Mouse (Mus musculus) lung, embryonic 14.5 days (tissue): Measurements from ENCODE around the gene Timm13. TPM values are rescaled to one million over a fixed set of nuclear protein-coding genes. Genes with fewer than 3 reads are reported as not detected.

Experiments used
- ATAC-seq: fragments of 200-750 bp; cut with Nextera tagmentation; 2 replicates; pipeline ENCODE4 v1.8.0; 2017; ENCODE audit warnings: mild to moderate bottlenecking, moderate TSS enrichment, moderate library complexity; ENCODE audit not compliant: insufficient read depth
- DNase-seq: peaks from one replicate; pipeline ENCODE4 v3.0.0-alpha.2; 2015
- H3K27ac ChIP-seq: fragments of 300-500 bp; sonication (generic); 2 replicates; pipeline ENCODE4 v1.5.1; 2014; ENCODE audit warnings: low read depth, mild to moderate bottlenecking, moderate library complexity
- H3K27me3 ChIP-seq: fragments of 300-500 bp; sonication (generic); 2 replicates; pipeline ENCODE4 v1.6.1; 2014; ENCODE audit warnings: low read length, control low read depth; ENCODE audit not compliant: insufficient read depth
- H3K36me3 ChIP-seq: fragments of 300-500 bp; sonication (generic); 2 replicates; pipeline ENCODE4 v1.6.1; 2014; ENCODE audit warnings: control low read depth; ENCODE audit not compliant: insufficient read depth
- H3K4me1 ChIP-seq: fragments of 300-500 bp; sonication (generic); 2 replicates; pipeline ENCODE4 v1.6.1; 2014; ENCODE audit warnings: antibody characterized with exemption, control low read depth; ENCODE audit not compliant: insufficient read depth
- H3K4me2 ChIP-seq: fragments of 300-500 bp; sonication (generic); 2 replicates; pipeline ENCODE4 v1.6.1; 2014; ENCODE audit warnings: mild to moderate bottlenecking
- H3K4me3 ChIP-seq: fragments of 300-500 bp; sonication (generic); 2 replicates; pipeline ENCODE4 v1.5.1; 2014; ENCODE audit warnings: low read depth, low read length
- H3K9ac ChIP-seq: fragments of 300-500 bp; sonication (generic); 2 replicates; pipeline ENCODE4 v1.6.1; 2014
- H3K9me3 ChIP-seq: fragments of 300-500 bp; sonication (generic); 2 replicates; pipeline ENCODE4 v1.6.1; 2016; ENCODE audit warnings: low read depth, low read length, control low read depth
- CTCF ChIP-seq: IDR thresholded peaks from 2 replicates; pipeline ENCODE4 v1.5.1; 2016; ENCODE audit warnings: antibody characterized with exemption, low read depth
- whole genome bisulfite sequencing: fragments of 180-500 bp; shearing (Covaris S2); extraction: QIAGEN DNeasy Blood & Tissue Kit; methylation state at CpG from one replicate; pipeline ENCODE4 v1.1.7; 2014; 5-methylcytosine and 5-hydroxymethylcytosine counted together
- polyA plus RNA-seq: library from polyadenylated mRNA; unstranded; fragments of >200 nt; fragmentation: Nextera tagmentation; extraction: Ambion mirVana; gene quantifications from 2 replicates; pipeline ENCODE4 v1.2.1, GENCODE M21; 2014

Timm13 gene
- polyA plus RNA-seq, 1 experiment from 2014 or later: 321 TPM

DNA sequence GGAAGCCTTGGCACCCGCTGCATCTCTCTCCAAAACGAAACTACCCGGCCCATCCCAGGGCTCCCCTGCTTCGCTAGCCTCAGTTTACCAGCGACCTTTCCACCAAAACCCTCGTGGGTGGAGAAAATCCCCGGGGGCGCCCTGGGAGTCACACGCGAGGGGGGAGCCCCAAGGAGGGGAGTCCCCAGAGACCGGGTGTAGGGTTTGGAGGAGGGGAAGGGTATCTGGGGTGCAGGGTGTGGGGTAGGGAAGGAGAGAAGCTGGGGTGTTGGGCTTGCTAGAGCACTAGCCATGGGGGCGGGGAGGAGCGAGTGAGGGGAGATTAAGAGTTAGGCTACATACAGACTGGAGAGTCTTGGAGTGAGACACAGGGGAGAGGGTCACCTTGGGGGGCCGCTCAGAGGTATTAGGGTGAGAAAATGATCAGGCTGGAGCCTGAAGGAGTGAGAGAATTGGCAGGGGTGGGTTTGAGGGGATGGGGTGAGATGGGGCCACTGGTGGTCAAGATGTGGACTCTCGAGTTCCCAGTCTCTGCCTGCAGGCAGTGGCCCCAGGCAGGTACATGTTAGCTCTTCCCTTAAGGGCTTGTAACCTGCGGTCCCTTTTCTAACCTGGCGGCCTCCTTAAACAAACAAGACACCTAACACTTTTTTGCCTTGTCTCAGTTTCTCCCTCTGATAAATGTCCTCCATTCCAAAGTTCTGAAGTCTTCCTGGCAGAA, 32.1 kb upstream of the Timm13 start:
- 2% methylated on average over 17 of the region's 17 CpGs for WGBS
- H3K36me3 ChIP-seq: no peaks in the 10 kb centered on the region
- peak overlapping the region; percentile 63 for H3K4me3 ChIP-seq
- ATAC-seq (no peak), DNase-seq (peak; percentile 20)
- H3K9me3 ChIP-seq: no peaks in the 10 kb centered on the region
- TF ChIP-seq CTCF: no peak
- peaks cover 51% of the 10 kb centered on the region for H3K4me1 ChIP-seq
- peaks cover 51% of the 10 kb centered on the region for H3K27me3 ChIP-seq
- no peak overlapping the region for H3K27ac ChIP-seq
- peak overlapping the region; percentile 42 for H3K9ac ChIP-seq
- peak overlapping the region; percentile 96 for H3K4me2 ChIP-seq

DNA sequence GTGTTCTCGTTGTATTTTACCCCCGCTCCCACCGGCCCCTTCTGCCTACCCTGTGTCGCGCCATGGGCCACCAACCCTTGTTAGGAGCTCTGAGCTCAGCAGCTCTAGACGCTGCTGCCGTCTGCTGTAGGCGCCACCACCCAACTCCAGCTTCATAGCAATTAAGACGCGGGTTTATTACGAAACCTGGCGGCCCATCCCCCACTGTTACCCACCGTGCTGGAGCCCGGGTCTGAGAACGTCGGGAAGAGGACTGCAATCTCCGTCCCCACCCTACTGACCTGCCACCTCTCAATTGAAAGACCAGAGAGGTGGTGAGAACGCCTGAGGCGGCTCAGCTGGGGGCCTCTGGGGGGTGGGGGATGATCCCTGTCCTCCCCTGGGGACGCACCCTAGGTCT, 31.4 kb upstream of the Timm13 start:
- peak overlapping the region; percentile 96 for H3K4me2 ChIP-seq
- under 1% methylated on average over 20 of the region's 20 CpGs for WGBS
- DNase-seq (peak; percentile 67), ATAC-seq (no peak)
- H3K27me3 ChIP-seq: peaks cover 51% of the 10 kb centered on the region
- H3K27ac ChIP-seq: no peak overlapping the region
- H3K36me3 ChIP-seq: no peaks in the 10 kb centered on the region
- H3K4me1 ChIP-seq: peaks cover 47% of the 10 kb centered on the region
- H3K9ac ChIP-seq: peak overlapping the region; percentile 42
- peak overlapping the region; percentile 63 for H3K4me3 ChIP-seq
- H3K9me3 ChIP-seq: no peaks in the 10 kb centered on the region
- TF ChIP-seq CTCF: no peak

DNA sequence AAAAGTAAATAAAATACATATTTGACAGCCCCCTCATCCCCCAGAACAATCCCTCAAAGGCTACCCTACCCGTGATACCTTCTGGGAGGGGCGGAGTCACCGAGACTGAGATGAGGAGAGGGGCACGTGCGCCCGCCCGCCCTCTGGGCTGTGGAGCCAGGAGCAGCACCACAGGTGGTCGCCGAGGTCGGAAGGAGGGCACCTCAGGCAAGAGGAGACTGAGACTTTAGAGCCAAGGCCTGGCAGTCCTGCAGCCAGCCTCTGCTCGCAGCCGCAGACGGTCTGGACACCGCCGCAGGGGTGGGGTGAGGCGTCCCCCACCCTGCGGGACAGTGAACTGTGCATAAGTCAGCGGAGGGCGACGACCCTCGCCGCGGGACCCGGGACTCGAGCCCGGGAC, 30.9 kb upstream of the Timm13 start:
- H3K27me3 ChIP-seq: peaks cover 51% of the 10 kb centered on the region
- H3K4me1 ChIP-seq: peaks cover 42% of the 10 kb centered on the region
- no peak overlapping the region for H3K27ac ChIP-seq
- peak overlapping the region; percentile 96 for H3K4me2 ChIP-seq
- 3% methylated on average over 26 of the region's 26 CpGs for WGBS
- H3K9me3 ChIP-seq: no peaks in the 10 kb centered on the region
- TF ChIP-seq CTCF: no peak
- peak overlapping the region; percentile 63 for H3K4me3 ChIP-seq
- no peaks in the 10 kb centered on the region for H3K36me3 ChIP-seq
- no peak overlapping the region for H3K9ac ChIP-seq
- no peak for DNase-seq
- no peak for ATAC-seq

DNA sequence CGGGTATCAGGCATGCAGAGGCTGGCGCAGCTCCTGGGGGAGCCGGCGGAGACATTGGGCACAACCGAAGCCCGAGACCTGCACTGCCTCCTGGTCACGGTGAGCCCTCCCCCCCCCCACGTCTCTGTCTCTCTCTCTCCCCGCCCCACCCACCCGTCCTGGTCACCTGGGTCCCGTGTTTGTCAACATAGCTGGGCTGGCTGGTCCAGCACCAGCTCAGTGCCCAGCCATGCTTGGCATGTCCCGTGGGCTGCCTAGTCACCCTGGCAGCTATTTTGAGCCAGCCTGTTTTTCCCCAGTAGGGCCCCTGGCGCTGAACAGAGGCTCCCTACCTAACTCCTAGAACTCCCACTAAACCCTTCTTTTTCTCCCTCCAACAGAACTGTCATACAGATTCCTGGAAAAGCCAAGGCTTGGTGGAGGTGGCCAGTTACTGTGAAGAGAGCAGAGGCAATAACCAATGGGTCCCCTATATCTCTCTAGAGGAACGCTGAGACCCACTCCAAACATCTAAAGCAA, 30.4 kb upstream of the Timm13 start:
- peak overlapping the region; percentile 96 for H3K4me2 ChIP-seq
- H3K9me3 ChIP-seq: no peaks in the 10 kb centered on the region
- H3K36me3 ChIP-seq: no peaks in the 10 kb centered on the region
- WGBS: 7% methylated on average over 14 of the region's 14 CpGs
- peak overlapping the region; percentile 63 for H3K4me3 ChIP-seq
- no peak for TF ChIP-seq CTCF
- no peak overlapping the region for H3K27ac ChIP-seq
- peaks cover 37% of the 10 kb centered on the region for H3K4me1 ChIP-seq
- DNase-seq (peak; percentile 19), ATAC-seq (no peak)
- peaks cover 49% of the 10 kb centered on the region for H3K27me3 ChIP-seq
- peak overlapping the region; percentile 71; the same call in 1 of the 2 replicates for H3K9ac ChIP-seq

DNA sequence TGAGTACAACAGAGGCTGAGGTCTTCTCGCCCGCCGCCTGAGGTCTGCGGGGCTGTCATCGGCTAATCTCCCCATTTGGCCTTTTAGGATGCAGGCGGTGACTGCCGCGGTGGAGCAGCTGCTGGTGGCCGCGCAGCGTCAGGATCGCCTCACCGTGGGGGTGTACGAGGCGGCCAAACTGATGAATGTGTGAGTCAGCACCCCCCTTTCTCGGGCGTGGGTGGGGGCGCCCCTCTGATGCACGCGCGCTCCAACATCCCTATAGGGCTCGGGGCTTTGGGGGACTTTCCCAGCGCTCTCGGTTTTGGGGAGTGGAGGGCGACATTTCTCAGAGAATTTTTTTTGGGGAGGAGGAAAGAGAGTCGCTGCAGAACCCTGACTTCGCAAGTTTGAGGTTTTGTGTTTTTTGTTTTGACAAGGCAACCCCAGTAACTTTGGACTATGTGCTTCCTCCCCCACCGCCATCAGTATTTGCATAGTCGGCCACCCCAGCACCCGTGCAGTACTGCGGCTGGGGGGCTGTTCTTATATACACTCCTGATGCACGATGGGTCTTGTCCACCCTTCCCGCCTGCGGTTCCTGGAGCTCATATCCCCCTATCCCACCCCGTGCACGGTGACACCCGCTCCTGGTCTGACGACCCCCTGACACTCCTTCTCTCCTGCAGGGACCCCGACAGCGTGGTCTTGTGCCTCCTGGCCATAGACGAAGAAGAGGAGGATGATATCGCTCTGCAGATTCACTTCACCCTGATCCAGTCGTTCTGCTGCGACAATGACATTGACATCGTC, 29.8 kb upstream of the Timm13 start:
- no peaks in the 10 kb centered on the region for H3K9me3 ChIP-seq
- WGBS: 1% methylated on average over 45 of the region's 45 CpGs
- TF ChIP-seq CTCF: no peak
- peak overlapping the region; percentile 63 for H3K4me3 ChIP-seq
- ATAC-seq (no peak), DNase-seq (peak; percentile 56)
- peak overlapping the region; percentile 71 for H3K9ac ChIP-seq
- no peaks in the 10 kb centered on the region for H3K36me3 ChIP-seq
- H3K27ac ChIP-seq: peak overlapping the region; percentile 42; the same call in 1 of the 2 replicates
- peak overlapping the region; percentile 96 for H3K4me2 ChIP-seq
- peaks cover 44% of the 10 kb centered on the region for H3K27me3 ChIP-seq
- H3K4me1 ChIP-seq: peaks cover 32% of the 10 kb centered on the region

DNA sequence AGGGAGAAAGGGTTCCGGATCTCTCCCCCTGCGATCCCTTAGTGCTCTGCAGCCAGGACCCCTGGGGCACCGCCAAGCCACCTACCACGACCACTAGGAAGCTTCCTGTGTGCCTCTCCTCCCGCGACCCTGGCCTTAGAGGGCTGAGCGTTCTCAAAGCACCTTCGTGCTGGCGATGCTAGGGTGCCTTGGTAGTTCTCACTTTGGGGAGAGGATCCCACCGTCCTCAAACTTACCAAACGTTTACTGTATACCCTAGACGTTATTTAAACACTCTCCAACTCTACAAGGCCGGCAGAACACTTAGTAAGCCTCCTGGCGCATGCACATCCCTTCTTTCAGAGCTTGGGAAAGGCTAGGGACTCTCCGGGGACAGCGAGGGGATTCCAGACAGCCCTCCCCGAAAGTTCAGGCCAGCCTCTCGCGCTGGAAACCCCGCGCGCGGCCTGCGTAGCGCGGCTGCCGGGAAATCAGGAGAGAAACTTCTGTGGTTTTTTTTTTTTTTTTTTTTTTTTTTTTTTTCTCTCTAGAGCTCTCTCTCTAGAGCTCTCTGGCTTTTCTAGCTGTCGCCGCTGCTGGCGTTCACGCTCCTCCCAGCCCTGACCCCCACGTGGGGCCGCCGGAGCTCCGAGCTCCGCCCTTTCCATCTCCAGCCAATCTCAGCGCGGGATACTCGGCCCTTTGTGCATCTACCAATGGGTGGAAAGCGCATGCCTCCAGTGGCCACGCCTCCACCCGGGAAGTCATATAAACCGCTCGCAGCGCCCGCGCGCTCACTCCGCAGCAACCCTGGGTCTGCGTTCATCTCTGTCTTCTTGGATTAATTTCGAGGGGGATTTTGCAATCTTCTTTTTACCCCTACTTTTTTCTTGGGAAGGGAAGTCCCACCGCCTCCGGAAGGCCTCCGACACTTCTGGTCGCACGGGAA, 28.8 kb upstream of the Timm13 start, which contains the start of gene Gadd45b:
Gadd45b (plus strand) TSS at position 775 of the 928 bp plus-strand sequence.
- peaks cover 32% of the 10 kb centered on the region for H3K4me1 ChIP-seq
- peak within 1 kb of the TSS; percentile 95 for H3K27ac ChIP-seq
- DNase-seq (peak; percentile 100), ATAC-seq (peak; percentile 87)
- H3K27me3 ChIP-seq: peaks cover 43% of the 10 kb centered on the region
- H3K9me3 ChIP-seq: no peaks in the 10 kb centered on the region
- H3K4me3 ChIP-seq: peak within 1 kb of the TSS; percentile 63
- no peaks in the 10 kb centered on the region for H3K36me3 ChIP-seq
- H3K9ac ChIP-seq: peak within 1 kb of the TSS; percentile 71
- under 1% methylated on average over 56 of the region's 56 CpGs for WGBS
- TF ChIP-seq CTCF: no peak
- peak within 1 kb of the TSS; percentile 96 for H3K4me2 ChIP-seq
